Mouse (Mus musculus): Measurements from ENCODE around the gene Ppp1r12a.

GRCm38 (mm10) chr10:108299828-108300227, 137.8 kb downstream of the Ppp1r12a start:
- no peak for TF ChIP-seq CTCF (IDR thresholded peaks at IDR 0.05; ENCODE audit: control insufficient read depth, insufficient read depth, insufficient read length)
- TF ChIP-seq CEBPB (IDR thresholded peaks at IDR 0.05; ENCODE audit: low read depth) = no peak
- no peak for TF ChIP-seq MYOD1 (IDR thresholded peaks at IDR 0.05; ENCODE audit: control insufficient read depth, insufficient read length, low read depth)
- no peak for TF ChIP-seq MAX (IDR thresholded peaks at IDR 0.05)
- TF ChIP-seq USF1 (IDR thresholded peaks at IDR 0.05; ENCODE audit: low read depth) = no peak
- no peak for TF ChIP-seq MYOG (IDR thresholded peaks at IDR 0.05; ENCODE audit: control insufficient read depth, extremely low read depth, insufficient read length)
